Mouse (Mus musculus) small intestine, adult 2 months (tissue): Measurements from ENCODE around the gene Acsl6.

Experiments used
- CTCF ChIP-seq: fragments of 200-500 bp; IDR thresholded peaks from 2 replicates; pipeline ENCODE4 v1.5.1; 2012; ENCODE audit warnings: low read depth, mild to moderate bottlenecking, control low read depth, inconsistent platforms, low read length, moderate library complexity, mixed read lengths; ENCODE audit not compliant: insufficient replicate concordance, insufficient read length; ENCODE audit errors: extremely low read depth
- POLR2A ChIP-seq: fragments of 200-500 bp; IDR thresholded peaks from 2 replicates; pipeline ENCODE4 v1.6.1; 2012; ENCODE audit warnings: low read depth, mild to moderate bottlenecking, control low read depth, inconsistent platforms, low read length, moderate library complexity

- no peak for TF ChIP-seq POLR2A
- no peak for TF ChIP-seq CTCF
These were observed 93.1 kb downstream of the Acsl6 start for GRCm38 (mm10) chr11:54396686-54397085.
